Mouse (Mus musculus): ENCODE results near the gene Gm9918.

DNA sequence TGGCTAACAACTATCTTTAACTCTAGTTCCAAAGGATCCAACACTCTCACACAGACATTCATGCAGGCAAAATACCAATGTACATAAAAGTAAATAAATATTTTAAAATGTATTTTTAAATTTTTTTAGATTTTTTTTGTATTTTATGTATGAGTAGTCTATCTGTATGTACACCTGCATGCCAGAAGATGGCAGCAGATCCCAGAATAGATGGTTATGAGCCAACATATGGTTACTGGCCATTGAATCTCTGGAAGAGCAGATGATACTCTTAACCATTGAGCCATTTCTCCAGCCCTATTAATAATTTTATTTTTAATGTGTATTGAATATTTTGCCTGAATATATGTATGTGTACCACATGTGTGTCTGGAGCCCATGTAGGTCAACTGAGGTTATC lies 17.0 kb downstream of the Gm9918 start:
- TF ChIP-seq POLR2A (IDR thresholded peaks at IDR 0.05; ENCODE audit: low read depth, low read length): no peak
- no peak for TF ChIP-seq CTCF (IDR thresholded peaks at IDR 0.05; ENCODE audit: extremely low read depth, insufficient read depth, insufficient read length, insufficient replicate concordance)
